Mouse (Mus musculus): ENCODE results near the gene Mical2. TPM values are rescaled to one million over a fixed set of nuclear protein-coding genes. Genes with fewer than 3 reads are reported as not detected.

Gene Mical2
- polyA plus RNA-seq, 1 experiment from 2014 or later = 8.3 TPM

- Histone ChIP-seq H3K4me3 (ENCODE audit: low read length) (no peak overlapping the region), H3K27ac (ENCODE audit: low read length) (no peak overlapping the region), H3K9me3 (ENCODE audit: low read length) (no peaks in the 10 kb centered on the region), H3K4me2 (replicated peaks; ENCODE audit: low read depth, low read length) (no peak overlapping the region), H3K4me1 (ENCODE audit: insufficient read depth, low read length) (peaks cover 7% of the 10 kb centered on the region; the same call in 1 of the 2 replicates), H3K27me3 (ENCODE audit: insufficient read depth, low read length) (no peaks in the 10 kb centered on the region), H3K36me3 (ENCODE audit: insufficient read depth, low read length) (no peaks in the 10 kb centered on the region), H3K9ac (replicated peaks; ENCODE audit: low read length) (no peak overlapping the region)
- 95% methylated on average over 11 of the region's 11 CpGs for WGBS
- no peak for ATAC-seq (ENCODE audit: low FRiP score, low TSS enrichment)
Observed at GRCm38 (mm10) chr7:112318306-112318705, 92.7 kb downstream of the Mical2 start.

GRCm38 (mm10) chr7:112319419-112319818, 93.8 kb downstream of the Mical2 start:
- no peak overlapping the region for H3K4me2 ChIP-seq (replicated peaks; ENCODE audit: low read depth, low read length)
- no peak for ATAC-seq (ENCODE audit: low FRiP score, low TSS enrichment)
- 86% methylated on average over 4 of the region's 4 CpGs for WGBS
- H3K4me3 ChIP-seq (ENCODE audit: low read length) = no peak overlapping the region
- H3K27me3 ChIP-seq (ENCODE audit: insufficient read depth, low read length) = no peaks in the 10 kb centered on the region
- no peak overlapping the region for H3K9ac ChIP-seq (replicated peaks; ENCODE audit: low read length)
- peaks cover 8% of the 10 kb centered on the region for H3K36me3 ChIP-seq (ENCODE audit: insufficient read depth, low read length)
- peaks cover 2% of the 10 kb centered on the region; the same call in 1 of the 2 replicates for H3K9me3 ChIP-seq (ENCODE audit: low read length)
- peaks cover 7% of the 10 kb centered on the region; the same call in 1 of the 2 replicates for H3K4me1 ChIP-seq (ENCODE audit: insufficient read depth, low read length)
- no peak overlapping the region for H3K27ac ChIP-seq (ENCODE audit: low read length)

GRCm38 (mm10) chr7:112320052-112320730, 94.5 kb downstream of the Mical2 start:
- H3K9ac ChIP-seq (replicated peaks; ENCODE audit: low read length) = no peak overlapping the region
- ATAC-seq (ENCODE audit: low FRiP score, low TSS enrichment) = peak; percentile 54

GRCm38 (mm10) chr7:112321798-112322794, 96.4 kb downstream of the Mical2 start:
- Histone ChIP-seq H3K4me2 (replicated peaks; ENCODE audit: low read depth, low read length) (no peak overlapping the region), H3K4me3 (ENCODE audit: low read length) (no peak overlapping the region), H3K27me3 (ENCODE audit: insufficient read depth, low read length) (no peaks in the 10 kb centered on the region), H3K27ac (ENCODE audit: low read length) (no peak overlapping the region), H3K36me3 (ENCODE audit: insufficient read depth, low read length) (peaks cover 10% of the 10 kb centered on the region), H3K9me3 (ENCODE audit: low read length) (peaks cover 4% of the 10 kb centered on the region; the same call in 1 of the 2 replicates), H3K4me1 (ENCODE audit: insufficient read depth, low read length) (peaks cover 7% of the 10 kb centered on the region; the same call in 1 of the 2 replicates), H3K9ac (replicated peaks; ENCODE audit: low read length) (no peak overlapping the region)
- ATAC-seq (ENCODE audit: low FRiP score, low TSS enrichment) = no peak
- WGBS = 82% methylated on average over 9 of the region's 9 CpGs

More at GRCm38 (mm10) chr7:112320052-112320730, 94.5 kb downstream of the Mical2 start:
- Histone ChIP-seq H3K4me2 (replicated peaks; ENCODE audit: low read depth, low read length) (no peak overlapping the region), H3K4me3 (ENCODE audit: low read length) (no peak overlapping the region), H3K4me1 (ENCODE audit: insufficient read depth, low read length) (peaks cover 7% of the 10 kb centered on the region; the same call in 1 of the 2 replicates), H3K27me3 (ENCODE audit: insufficient read depth, low read length) (no peaks in the 10 kb centered on the region), H3K9me3 (ENCODE audit: low read length) (peaks cover 4% of the 10 kb centered on the region; the same call in 1 of the 2 replicates), H3K27ac (ENCODE audit: low read length) (no peak overlapping the region), H3K36me3 (ENCODE audit: insufficient read depth, low read length) (peaks cover 10% of the 10 kb centered on the region)
- 68% methylated on average over 3 of the region's 3 CpGs for WGBS

- Histone ChIP-seq H3K9ac (replicated peaks; ENCODE audit: low read length) (no peak overlapping the region), H3K9me3 (ENCODE audit: low read length) (peaks cover 4% of the 10 kb centered on the region; the same call in 1 of the 2 replicates), H3K36me3 (ENCODE audit: insufficient read depth, low read length) (peaks cover 10% of the 10 kb centered on the region), H3K27ac (ENCODE audit: low read length) (no peak overlapping the region), H3K4me3 (ENCODE audit: low read length) (no peak overlapping the region), H3K27me3 (ENCODE audit: insufficient read depth, low read length) (no peaks in the 10 kb centered on the region), H3K4me2 (replicated peaks; ENCODE audit: low read depth, low read length) (no peak overlapping the region), H3K4me1 (ENCODE audit: insufficient read depth, low read length) (peaks cover 6% of the 10 kb centered on the region; the same call in 1 of the 2 replicates)
- no peak for ATAC-seq (ENCODE audit: low FRiP score, low TSS enrichment)
- WGBS = 92% methylated on average over 5 of the region's 5 CpGs
Observed at GRCm38 (mm10) chr7:112324577-112324976, 98.9 kb downstream of the Mical2 start.

GRCm38 (mm10) chr7:112326852-112327251, 101.2 kb downstream of the Mical2 start:
- WGBS = 90% methylated on average over 4 of the region's 4 CpGs
- H3K9ac ChIP-seq (replicated peaks; ENCODE audit: low read length) = no peak overlapping the region

GRCm38 (mm10) chr7:112328969-112329368, 103.3 kb downstream of the Mical2 start:
- WGBS = 28% methylated on average over 1 of the region's 1 CpGs
- Histone ChIP-seq H3K4me1 (ENCODE audit: insufficient read depth, low read length) (no peaks in the 10 kb centered on the region), H3K4me3 (ENCODE audit: low read length) (no peak overlapping the region), H3K9me3 (ENCODE audit: low read length) (peaks cover 4% of the 10 kb centered on the region; the same call in 1 of the 2 replicates), H3K27me3 (ENCODE audit: insufficient read depth, low read length) (no peaks in the 10 kb centered on the region), H3K4me2 (replicated peaks; ENCODE audit: low read depth, low read length) (no peak overlapping the region), H3K27ac (ENCODE audit: low read length) (no peak overlapping the region), H3K36me3 (ENCODE audit: insufficient read depth, low read length) (peaks cover 6% of the 10 kb centered on the region), H3K9ac (replicated peaks; ENCODE audit: low read length) (no peak overlapping the region)
- no peak for ATAC-seq (ENCODE audit: low FRiP score, low TSS enrichment)

More at GRCm38 (mm10) chr7:112326852-112327251, 101.2 kb downstream of the Mical2 start:
- peaks cover 4% of the 10 kb centered on the region; the same call in 1 of the 2 replicates for H3K9me3 ChIP-seq (ENCODE audit: low read length)
- peak overlapping the region; percentile 23; the same call in 1 of the 2 replicates for H3K27ac ChIP-seq (ENCODE audit: low read length)
- no peak overlapping the region for H3K4me2 ChIP-seq (replicated peaks; ENCODE audit: low read depth, low read length)
- H3K27me3 ChIP-seq (ENCODE audit: insufficient read depth, low read length) = no peaks in the 10 kb centered on the region
- peaks cover 10% of the 10 kb centered on the region for H3K36me3 ChIP-seq (ENCODE audit: insufficient read depth, low read length)
- no peak for ATAC-seq (ENCODE audit: low FRiP score, low TSS enrichment)
- H3K4me3 ChIP-seq (ENCODE audit: low read length) = no peak overlapping the region
- H3K4me1 ChIP-seq (ENCODE audit: insufficient read depth, low read length) = no peaks in the 10 kb centered on the region

- Histone ChIP-seq H3K27me3 (ENCODE audit: insufficient read depth, low read length) (no peaks in the 10 kb centered on the region), H3K9ac (replicated peaks; ENCODE audit: low read length) (no peak overlapping the region), H3K36me3 (ENCODE audit: insufficient read depth, low read length) (peaks cover 1% of the 10 kb centered on the region; the same call in 1 of the 2 replicates), H3K4me1 (ENCODE audit: insufficient read depth, low read length) (no peaks in the 10 kb centered on the region), H3K9me3 (ENCODE audit: low read length) (peaks cover 1% of the 10 kb centered on the region; the same call in 1 of the 2 replicates), H3K4me2 (replicated peaks; ENCODE audit: low read depth, low read length) (no peak overlapping the region), H3K4me3 (ENCODE audit: low read length) (no peak overlapping the region), H3K27ac (ENCODE audit: low read length) (no peak overlapping the region)
- ATAC-seq (ENCODE audit: low FRiP score, low TSS enrichment) = no peak
- 55% methylated on average over 7 of the region's 7 CpGs for WGBS
Observed at GRCm38 (mm10) chr7:112329496-112329895, 103.8 kb downstream of the Mical2 start.

- 76% methylated on average over 8 of the region's 8 CpGs for WGBS
- Histone ChIP-seq H3K4me1 (ENCODE audit: insufficient read depth, low read length) (no peaks in the 10 kb centered on the region), H3K36me3 (ENCODE audit: insufficient read depth, low read length) (no peaks in the 10 kb centered on the region), H3K4me2 (replicated peaks; ENCODE audit: low read depth, low read length) (no peak overlapping the region), H3K4me3 (ENCODE audit: low read length) (no peak overlapping the region), H3K27me3 (ENCODE audit: insufficient read depth, low read length) (no peaks in the 10 kb centered on the region), H3K9ac (replicated peaks; ENCODE audit: low read length) (no peak overlapping the region), H3K9me3 (ENCODE audit: low read length) (no peaks in the 10 kb centered on the region), H3K27ac (ENCODE audit: low read length) (no peak overlapping the region)
- ATAC-seq (ENCODE audit: low FRiP score, low TSS enrichment) = no peak
Observed at GRCm38 (mm10) chr7:112330935-112331334, 105.3 kb downstream of the Mical2 start.
